Mouse (Mus musculus) stomach, postnatal 0 days (tissue): ENCODE data around the gene Gas6.

Experiments used
- CTCF ChIP-seq: IDR thresholded peaks from 2 replicates; pipeline ENCODE4 v1.5.1; 2016; ENCODE audit warnings: antibody characterized with exemption, low read depth, mild to moderate bottlenecking, moderate library complexity
- EP300 ChIP-seq: optimal IDR thresholded peaks from 2 replicates; pipeline ENCODE3; 2016; ENCODE audit warnings: antibody characterized with exemption

- TF ChIP-seq CTCF (no peak), EP300 (no peak)
Measured at GRCm38 (mm10) chr8:13507284-13507937, 13.1 kb upstream of the Gas6 start.
